Mouse (Mus musculus): ENCODE measurements around the gene Rassf1. TPM values are rescaled to one million over a fixed set of nuclear protein-coding genes. Genes with fewer than 3 reads are reported as not detected.

The Rassf1 gene
- polyA plus RNA-seq, 1 experiment from 2014 or later, result 37.0 TPM

DNA sequence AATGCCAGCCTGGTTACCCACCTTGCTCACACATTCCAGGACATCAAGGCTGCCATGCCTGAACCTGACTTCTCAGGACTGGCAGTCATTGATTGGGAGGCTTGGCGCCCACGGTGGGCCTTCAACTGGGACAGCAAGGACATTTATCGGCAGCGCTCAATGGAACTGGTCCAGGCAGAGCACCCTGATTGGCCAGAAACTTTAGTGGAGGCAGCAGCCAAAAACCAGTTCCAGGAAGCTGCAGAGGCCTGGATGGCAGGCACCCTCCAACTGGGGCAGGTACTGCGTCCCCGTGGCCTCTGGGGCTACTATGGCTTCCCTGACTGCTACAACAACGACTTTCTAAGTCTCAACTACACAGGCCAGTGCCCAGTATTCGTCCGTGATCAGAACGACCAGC, 26.5 kb downstream of the Rassf1 start:
- Histone ChIP-seq H3K9ac (ENCODE audit: low read depth, low read length) (no peak overlapping the region), H3K9me3 (ENCODE audit: control insufficient read depth, low read length) (no peaks in the 10 kb centered on the region), H3K4me3 (ENCODE audit: low read depth, low read length) (no peak overlapping the region), H3K27me3 (replicated peaks; ENCODE audit: control insufficient read depth, insufficient read depth, low read length) (no peaks in the 10 kb centered on the region), H3K4me2 (no peak overlapping the region), H3K36me3 (ENCODE audit: control insufficient read depth, insufficient read depth, low read length) (peaks cover 10% of the 10 kb centered on the region), H3K4me1 (replicated peaks; ENCODE audit: control insufficient read depth, insufficient read depth, low read length) (peaks cover 31% of the 10 kb centered on the region), H3K27ac (ENCODE audit: low read depth, low read length) (no peak overlapping the region)
- WGBS, result 90% methylated on average over 10 of the region's 10 CpGs
- no peak for ATAC-seq (replicated peaks; ENCODE audit: low FRiP score)
- no peak for DNase-seq (ENCODE audit: low spot score)

DNA sequence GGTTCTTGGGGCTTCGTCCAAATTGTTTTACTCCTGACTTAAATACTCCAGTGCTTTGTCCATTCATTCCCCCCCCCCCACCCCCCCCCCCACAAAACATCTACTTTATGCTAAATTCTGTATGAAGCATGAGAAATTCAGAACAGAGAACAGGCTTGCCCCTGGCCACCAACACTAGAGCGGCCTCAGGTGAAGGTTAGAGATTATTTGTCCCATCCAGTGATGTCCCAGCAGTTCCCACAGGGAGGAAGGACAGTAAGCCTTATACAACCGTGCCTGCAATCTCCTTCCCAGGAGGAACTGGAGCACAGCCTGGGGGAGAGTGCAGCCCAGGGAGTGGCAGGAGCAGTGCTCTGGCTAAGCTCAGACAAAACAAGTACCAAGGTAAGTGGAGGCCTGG, 27.2 kb downstream of the Rassf1 start, which contains the start of gene Naa80:
TSS of gene Naa80 (plus strand) at position 301 of the 400 bp plus-strand sequence.
- H3K4me3 ChIP-seq (ENCODE audit: low read depth, low read length), result no peak within 1 kb of the TSS
- H3K27ac ChIP-seq (ENCODE audit: low read depth, low read length), result no peak within 1 kb of the TSS
- no peak for DNase-seq (ENCODE audit: low spot score)
- no peaks in the 10 kb centered on the region for H3K9me3 ChIP-seq (ENCODE audit: control insufficient read depth, low read length)
- no peak within 1 kb of the TSS for H3K9ac ChIP-seq (ENCODE audit: low read depth, low read length)
- WGBS, result 83% methylated on average over 3 of the region's 3 CpGs
- peaks cover 8% of the 10 kb centered on the region for H3K36me3 ChIP-seq (ENCODE audit: control insufficient read depth, insufficient read depth, low read length)
- no peak within 1 kb of the TSS for H3K4me2 ChIP-seq
- peaks cover 35% of the 10 kb centered on the region for H3K4me1 ChIP-seq (replicated peaks; ENCODE audit: control insufficient read depth, insufficient read depth, low read length)
- no peaks in the 10 kb centered on the region for H3K27me3 ChIP-seq (replicated peaks; ENCODE audit: control insufficient read depth, insufficient read depth, low read length)
- no peak for ATAC-seq (replicated peaks; ENCODE audit: low FRiP score)

DNA sequence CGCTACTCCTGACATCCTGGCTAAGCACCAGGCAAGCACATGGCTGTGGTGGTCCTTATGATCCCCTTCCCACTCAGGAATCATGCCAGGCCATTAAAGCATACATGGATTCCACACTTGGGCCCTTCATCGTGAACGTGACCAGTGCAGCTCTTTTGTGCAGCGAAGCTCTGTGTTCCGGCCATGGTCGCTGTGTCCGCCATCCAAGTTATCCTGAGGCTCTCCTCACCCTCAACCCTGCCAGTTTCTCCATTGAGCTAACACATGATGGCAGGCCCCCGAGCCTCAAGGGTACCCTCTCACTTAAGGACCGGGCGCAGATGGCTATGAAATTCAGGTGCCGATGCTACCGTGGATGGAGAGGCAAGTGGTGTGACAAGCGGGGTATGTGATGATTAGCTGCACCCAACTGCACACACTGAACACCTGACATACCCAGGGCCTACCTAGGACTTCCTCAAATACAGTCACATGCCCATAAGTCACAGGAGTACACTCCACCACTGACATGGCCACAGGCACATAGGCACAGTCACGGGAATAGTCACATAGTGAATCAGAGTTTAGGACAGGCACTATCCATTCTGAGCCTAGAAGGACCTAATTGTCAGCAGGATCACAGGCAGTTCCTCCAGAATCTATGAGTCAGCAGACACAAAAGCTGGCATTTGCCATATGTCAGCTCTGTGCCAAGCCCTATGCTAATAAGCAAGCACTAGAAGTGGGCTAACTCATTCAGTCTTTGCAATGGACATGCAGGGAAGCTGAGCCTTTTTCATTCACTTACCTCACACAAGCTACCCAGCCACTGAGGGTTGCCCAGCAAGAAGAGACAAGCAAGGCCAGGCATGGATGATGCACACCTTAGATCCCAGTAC, 27.9 kb downstream of the Rassf1 start:
- 95% methylated on average over 14 of the region's 14 CpGs for WGBS
- H3K9ac ChIP-seq (ENCODE audit: low read depth, low read length), result no peak overlapping the region
- no peak overlapping the region for H3K4me2 ChIP-seq
- no peaks in the 10 kb centered on the region for H3K9me3 ChIP-seq (ENCODE audit: control insufficient read depth, low read length)
- peaks cover 7% of the 10 kb centered on the region; the same call in 1 of the 2 replicates for H3K36me3 ChIP-seq (ENCODE audit: control insufficient read depth, insufficient read depth, low read length)
- ATAC-seq (replicated peaks; ENCODE audit: low FRiP score), result no peak
- H3K27ac ChIP-seq (ENCODE audit: low read depth, low read length), result no peak overlapping the region
- H3K4me3 ChIP-seq (ENCODE audit: low read depth, low read length), result no peak overlapping the region
- no peak for DNase-seq (ENCODE audit: low spot score)
- peaks cover 35% of the 10 kb centered on the region for H3K4me1 ChIP-seq (replicated peaks; ENCODE audit: control insufficient read depth, insufficient read depth, low read length)
- H3K27me3 ChIP-seq (replicated peaks; ENCODE audit: control insufficient read depth, insufficient read depth, low read length), result no peaks in the 10 kb centered on the region

DNA sequence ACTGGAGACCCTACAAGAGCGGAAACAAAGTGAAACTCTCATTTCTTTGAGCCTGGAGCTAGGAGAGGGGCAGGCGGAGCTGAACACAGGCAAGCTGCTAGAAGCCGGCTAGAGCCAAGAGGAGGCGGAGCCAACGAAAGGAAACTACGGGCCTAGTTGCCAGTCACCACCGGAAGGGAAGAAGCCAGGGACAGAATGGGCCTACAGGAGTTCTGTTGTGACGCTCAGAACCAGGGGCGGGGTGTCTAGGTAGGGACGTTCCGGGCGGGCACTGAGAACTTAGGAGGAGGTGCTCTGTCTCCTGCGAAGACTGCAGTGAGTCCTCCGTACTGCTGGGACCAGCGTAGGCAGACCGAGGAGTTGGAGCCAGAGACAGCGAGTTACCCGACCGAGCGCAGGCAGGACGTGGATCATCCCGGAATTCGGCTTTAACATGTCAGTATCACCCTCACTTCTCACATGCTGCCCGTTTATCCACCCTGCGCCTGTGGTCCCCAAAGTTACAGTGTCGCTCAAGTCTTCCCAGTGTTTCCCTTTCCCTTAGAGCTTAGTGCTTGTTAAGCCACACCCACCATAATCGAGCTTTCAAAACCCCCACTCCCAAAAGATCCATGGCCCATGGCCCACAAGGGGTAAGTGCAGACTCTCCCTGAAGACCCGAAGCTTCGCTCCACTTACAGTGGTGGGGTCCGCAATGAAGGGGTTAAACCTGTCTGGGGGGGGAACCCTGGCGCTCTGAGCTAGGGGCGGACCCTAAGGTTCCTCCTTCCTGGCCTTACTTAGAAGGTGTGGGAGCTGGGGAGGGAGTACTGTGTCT, 29.4 kb downstream of the Rassf1 start, which contains the start of gene Hyal3:
TSS of gene Hyal3 (plus strand) at position 318 of the 817 bp plus-strand sequence.
- peak within 1 kb of the TSS; percentile 95 for H3K27ac ChIP-seq (ENCODE audit: low read depth, low read length)
- H3K4me2 ChIP-seq, result peak within 1 kb of the TSS; percentile 89
- H3K36me3 ChIP-seq (ENCODE audit: control insufficient read depth, insufficient read depth, low read length), result peaks cover 7% of the 10 kb centered on the region; the same call in 1 of the 2 replicates
- ATAC-seq (replicated peaks; ENCODE audit: low FRiP score) (peak; percentile 78), DNase-seq (ENCODE audit: low spot score) (peak; percentile 79)
- H3K27me3 ChIP-seq (replicated peaks; ENCODE audit: control insufficient read depth, insufficient read depth, low read length), result no peaks in the 10 kb centered on the region
- peak within 1 kb of the TSS; percentile 60 for H3K4me3 ChIP-seq (ENCODE audit: low read depth, low read length)
- H3K4me1 ChIP-seq (replicated peaks; ENCODE audit: control insufficient read depth, insufficient read depth, low read length), result peaks cover 35% of the 10 kb centered on the region
- peak within 1 kb of the TSS; percentile 86 for H3K9ac ChIP-seq (ENCODE audit: low read depth, low read length)
- WGBS, result under 1% methylated on average over 32 of the region's 32 CpGs
- no peaks in the 10 kb centered on the region for H3K9me3 ChIP-seq (ENCODE audit: control insufficient read depth, low read length)

DNA sequence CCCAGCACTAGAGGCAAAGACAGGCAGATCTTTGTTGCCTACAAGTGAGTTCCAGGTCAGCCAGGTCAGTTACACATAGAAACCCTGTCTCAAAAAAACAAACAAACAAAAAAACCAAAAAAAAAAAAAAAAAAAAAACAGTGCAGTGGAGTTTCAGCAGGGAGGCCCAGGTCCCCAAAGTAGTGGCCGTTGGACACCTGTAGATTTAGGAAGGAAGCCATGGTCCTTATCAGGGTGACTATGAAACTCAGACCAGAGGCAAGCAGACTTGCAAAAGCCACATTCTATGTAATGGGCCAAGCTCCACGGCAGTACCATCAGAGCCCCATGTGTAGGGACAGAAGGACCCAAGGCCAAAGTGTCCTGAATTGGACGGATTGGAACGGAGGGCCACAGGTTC, 30.2 kb downstream of the Rassf1 start:
- WGBS, result 52% methylated on average over 4 of the region's 4 CpGs
- H3K4me1 ChIP-seq (replicated peaks; ENCODE audit: control insufficient read depth, insufficient read depth, low read length), result peaks cover 32% of the 10 kb centered on the region

DNA sequence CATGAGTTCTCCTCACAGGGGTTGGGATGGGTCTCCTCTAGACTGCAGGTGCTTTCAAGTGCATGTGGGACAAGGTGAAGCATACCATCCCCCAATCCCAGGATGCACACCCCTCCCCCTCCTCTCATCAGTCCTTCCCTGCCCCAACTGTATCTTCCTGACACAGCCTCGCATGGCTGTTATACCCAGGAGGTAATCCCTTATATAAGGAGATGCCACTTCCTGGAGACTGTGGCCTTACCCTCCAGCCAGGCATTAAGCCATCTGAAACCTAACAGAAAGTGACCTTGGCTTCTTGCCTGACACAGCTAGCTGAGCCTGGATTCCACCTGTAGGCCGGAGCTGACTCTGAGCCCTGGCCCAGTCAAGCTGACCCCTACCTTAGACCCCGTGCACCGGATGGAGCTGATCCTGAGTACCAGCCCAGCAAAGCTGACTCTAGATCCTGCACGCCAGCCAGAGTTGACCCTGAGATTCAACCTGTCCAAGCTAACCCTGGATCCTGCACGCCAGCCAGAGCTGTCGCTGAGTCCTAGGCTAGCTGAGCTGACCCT, 31.2 kb downstream of the Rassf1 start:
- Histone ChIP-seq H3K9ac (ENCODE audit: low read depth, low read length) (peak overlapping the region; percentile 86), H3K36me3 (ENCODE audit: control insufficient read depth, insufficient read depth, low read length) (peaks cover 7% of the 10 kb centered on the region; the same call in 1 of the 2 replicates), H3K4me3 (ENCODE audit: low read depth, low read length) (0 out of 2 replicates have a peak overlapping the region, but pooled peaks have one; percentile 5), H3K4me2 (peak overlapping the region; percentile 89), H3K27ac (ENCODE audit: low read depth, low read length) (peak overlapping the region; percentile 34; the same call in 1 of the 2 replicates), H3K4me1 (replicated peaks; ENCODE audit: control insufficient read depth, insufficient read depth, low read length) (peaks cover 27% of the 10 kb centered on the region), H3K27me3 (replicated peaks; ENCODE audit: control insufficient read depth, insufficient read depth, low read length) (no peaks in the 10 kb centered on the region), H3K9me3 (ENCODE audit: control insufficient read depth, low read length) (no peaks in the 10 kb centered on the region)
- ATAC-seq (replicated peaks; ENCODE audit: low FRiP score), result no peak
- 88% methylated on average over 7 of the region's 7 CpGs for WGBS
- DNase-seq (ENCODE audit: low spot score), result no peak

More for the DNA sequence above, 30.2 kb downstream of the Rassf1 start:
- Histone ChIP-seq H3K9ac (ENCODE audit: low read depth, low read length) (peak overlapping the region; percentile 86), H3K4me3 (ENCODE audit: low read depth, low read length) (peak overlapping the region; percentile 60), H3K36me3 (ENCODE audit: control insufficient read depth, insufficient read depth, low read length) (peaks cover 7% of the 10 kb centered on the region; the same call in 1 of the 2 replicates), H3K27ac (ENCODE audit: low read depth, low read length) (peak overlapping the region; percentile 95), H3K9me3 (ENCODE audit: control insufficient read depth, low read length) (no peaks in the 10 kb centered on the region), H3K4me2 (peak overlapping the region; percentile 89), H3K27me3 (replicated peaks; ENCODE audit: control insufficient read depth, insufficient read depth, low read length) (no peaks in the 10 kb centered on the region)
- ATAC-seq (replicated peaks; ENCODE audit: low FRiP score), result no peak
- no peak for DNase-seq (ENCODE audit: low spot score)

DNA sequence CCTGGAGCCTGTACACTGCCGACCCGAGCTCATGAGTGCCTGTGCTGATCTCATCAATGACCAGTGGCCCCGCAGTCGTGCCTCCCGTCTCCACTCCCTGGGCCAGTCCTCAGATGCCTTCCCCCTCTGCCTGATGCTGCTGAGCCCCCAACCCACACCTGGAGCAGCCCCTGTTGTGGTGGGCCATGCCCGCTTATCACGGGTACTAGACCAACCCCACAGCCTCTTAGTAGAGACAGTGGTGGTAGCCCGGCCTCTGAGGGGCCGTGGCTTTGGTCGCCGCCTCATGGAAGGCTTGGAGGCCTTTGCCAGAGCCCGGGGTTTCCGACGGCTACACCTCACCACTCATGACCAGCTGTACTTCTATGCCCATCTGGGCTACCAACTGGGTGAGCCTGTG, 31.8 kb downstream of the Rassf1 start:
- no peaks in the 10 kb centered on the region for H3K9me3 ChIP-seq (ENCODE audit: control insufficient read depth, low read length)
- no peak overlapping the region for H3K9ac ChIP-seq (ENCODE audit: low read depth, low read length)
- no peak for ATAC-seq (replicated peaks; ENCODE audit: low FRiP score)
- H3K36me3 ChIP-seq (ENCODE audit: control insufficient read depth, insufficient read depth, low read length), result peaks cover 7% of the 10 kb centered on the region; the same call in 1 of the 2 replicates
- H3K27ac ChIP-seq (ENCODE audit: low read depth, low read length), result no peak overlapping the region
- H3K27me3 ChIP-seq (replicated peaks; ENCODE audit: control insufficient read depth, insufficient read depth, low read length), result no peaks in the 10 kb centered on the region
- no peak overlapping the region for H3K4me2 ChIP-seq
- no peak for DNase-seq (ENCODE audit: low spot score)
- peaks cover 27% of the 10 kb centered on the region for H3K4me1 ChIP-seq (replicated peaks; ENCODE audit: control insufficient read depth, insufficient read depth, low read length)
- 89% methylated on average over 14 of the region's 14 CpGs for WGBS
- no peak overlapping the region for H3K4me3 ChIP-seq (ENCODE audit: low read depth, low read length)

DNA sequence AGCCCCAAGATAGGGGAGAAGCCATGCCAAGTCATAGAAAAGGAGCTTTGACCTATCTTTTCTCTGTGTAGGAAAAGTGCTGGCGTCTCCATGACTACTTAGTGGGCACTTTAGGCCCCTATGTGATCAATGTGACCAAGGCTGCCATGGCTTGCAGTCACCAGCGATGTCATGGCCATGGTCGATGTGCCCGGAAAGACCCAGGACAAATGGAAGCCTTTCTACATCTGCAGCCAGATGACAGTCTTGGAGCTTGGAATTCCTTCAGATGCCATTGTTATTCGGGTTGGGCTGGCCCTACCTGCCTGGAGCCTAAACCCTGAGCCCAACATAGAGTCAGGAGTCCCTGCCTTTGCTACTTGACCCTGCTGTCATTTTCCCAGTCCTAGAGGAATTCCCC, 35.1 kb downstream of the Rassf1 start:
- no peaks in the 10 kb centered on the region for H3K27me3 ChIP-seq (replicated peaks; ENCODE audit: control insufficient read depth, insufficient read depth, low read length)
- H3K4me3 ChIP-seq (ENCODE audit: low read depth, low read length), result peak overlapping the region; percentile 91
- H3K9ac ChIP-seq (ENCODE audit: low read depth, low read length), result peak overlapping the region; percentile 69
- WGBS, result 84% methylated on average over 5 of the region's 5 CpGs
- H3K36me3 ChIP-seq (ENCODE audit: control insufficient read depth, insufficient read depth, low read length), result peaks cover 26% of the 10 kb centered on the region
- H3K4me1 ChIP-seq (replicated peaks; ENCODE audit: control insufficient read depth, insufficient read depth, low read length), result peaks cover 47% of the 10 kb centered on the region
- peak overlapping the region; percentile 97 for H3K27ac ChIP-seq (ENCODE audit: low read depth, low read length)
- no peak for ATAC-seq (replicated peaks; ENCODE audit: low FRiP score)
- peak overlapping the region; percentile 65 for H3K4me2 ChIP-seq
- no peaks in the 10 kb centered on the region for H3K9me3 ChIP-seq (ENCODE audit: control insufficient read depth, low read length)
- DNase-seq (ENCODE audit: low spot score), result no peak

All from liver, embryonic 11.5 days (tissue).